Mouse (Mus musculus): ENCODE measurements at regions not wholly inside any gene's neighbourhood (a gene's known extent, or its start where the extent isn't known, plus 50 kb on each side); places are given as distances from the start of the nearest gene placed in this dataset.

DNA sequence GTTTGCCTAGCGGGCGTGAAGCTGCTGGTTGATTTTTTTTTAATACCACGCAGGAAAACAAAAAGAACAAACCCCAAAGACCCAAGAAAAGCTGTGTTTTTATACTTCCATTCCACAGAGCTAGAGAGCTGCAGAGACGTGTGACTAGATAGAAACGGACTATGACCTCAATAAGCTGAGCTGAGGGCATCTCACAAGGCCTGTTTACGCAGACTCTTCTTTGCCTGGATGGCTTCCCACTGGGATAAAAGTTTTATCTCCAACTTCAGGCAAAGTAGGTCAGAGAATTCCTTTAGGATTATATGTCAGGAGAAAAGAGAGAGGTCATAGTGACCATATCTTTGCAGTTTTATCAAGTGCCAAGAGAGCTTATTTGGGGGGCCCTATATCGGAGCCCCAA is 199.4 kb downstream of the Mreg start:
- no peak for ATAC-seq (replicated peaks)
- no peaks in the 10 kb centered on the region for H3K4me1 ChIP-seq
- H3K27me3 ChIP-seq, result no peaks in the 10 kb centered on the region
- WGBS, result 73% methylated on average over 7 of the region's 7 CpGs
- no peak overlapping the region for H3K4me3 ChIP-seq
- H3K9me3 ChIP-seq, result no peaks in the 10 kb centered on the region
- H3K4me2 ChIP-seq (replicated peaks), result no peak overlapping the region
- H3K9ac ChIP-seq (replicated peaks), result no peak overlapping the region
- H3K36me3 ChIP-seq, result no peaks in the 10 kb centered on the region
- no peak overlapping the region for H3K27ac ChIP-seq (replicated peaks)

- Histone ChIP-seq H3K27me3 (no peaks in the 10 kb centered on the region), H3K27ac (replicated peaks) (no peak overlapping the region), H3K4me3 (no peak overlapping the region), H3K36me3 (no peaks in the 10 kb centered on the region), H3K9ac (replicated peaks) (no peak overlapping the region), H3K9me3 (no peaks in the 10 kb centered on the region), H3K4me2 (replicated peaks) (no peak overlapping the region), H3K4me1 (peaks cover 7% of the 10 kb centered on the region; the same call in 1 of the 2 replicates)
- no peak for ATAC-seq (replicated peaks)
- WGBS, result 56% methylated on average over 7 of the region's 7 CpGs
Observed at GRCm38 (mm10) chr1:72009270-72009928, 202.7 kb downstream of the Mreg start.

DNA sequence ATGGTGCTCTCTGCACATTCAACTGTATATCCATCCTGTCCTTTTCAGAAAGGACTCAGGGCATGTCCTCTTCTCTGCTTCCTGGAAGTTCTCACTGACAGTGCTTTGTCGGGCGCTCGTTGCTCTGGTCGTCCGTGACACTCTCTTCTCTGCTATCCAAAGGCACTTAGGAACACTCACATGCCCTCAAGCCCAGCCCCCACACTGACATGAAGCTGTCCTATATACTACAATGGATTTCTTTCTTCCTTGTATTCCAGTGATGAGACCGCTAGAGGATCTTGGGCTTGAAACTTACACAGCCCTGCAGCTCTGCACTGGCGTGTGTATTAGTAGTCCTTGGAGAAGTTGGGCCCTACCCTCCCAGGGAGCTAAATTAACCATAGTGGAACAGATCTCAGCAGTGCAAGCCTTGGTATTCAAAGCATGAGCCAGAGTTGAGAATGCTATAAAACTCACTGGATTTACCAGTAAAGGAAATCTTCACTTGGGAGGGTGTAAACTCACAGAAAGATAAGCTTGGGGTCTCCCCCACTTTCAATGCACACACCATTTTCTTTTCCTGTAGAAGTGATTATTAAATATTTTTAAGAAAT is 205.3 kb downstream of the Mreg start:
- Histone ChIP-seq H3K4me2 (replicated peaks) (no peak overlapping the region), H3K9ac (replicated peaks) (no peak overlapping the region), H3K27ac (replicated peaks) (no peak overlapping the region), H3K4me3 (no peak overlapping the region), H3K36me3 (no peaks in the 10 kb centered on the region), H3K9me3 (no peaks in the 10 kb centered on the region), H3K27me3 (no peaks in the 10 kb centered on the region), H3K4me1 (peaks cover 7% of the 10 kb centered on the region; the same call in 1 of the 2 replicates)
- no peak for ATAC-seq (replicated peaks)
- WGBS, result 77% methylated on average over 7 of the region's 7 CpGs

GRCm38 (mm10) chr1:72005956-72006355 is 206.2 kb downstream of the Mreg start:
- WGBS, result 37% methylated on average over 8 of the region's 8 CpGs
- peaks cover 7% of the 10 kb centered on the region; the same call in 1 of the 2 replicates for H3K4me1 ChIP-seq
- H3K27me3 ChIP-seq, result no peaks in the 10 kb centered on the region
- H3K9me3 ChIP-seq, result no peaks in the 10 kb centered on the region
- H3K36me3 ChIP-seq, result no peaks in the 10 kb centered on the region
- H3K9ac ChIP-seq (replicated peaks), result no peak overlapping the region
- no peak overlapping the region for H3K4me2 ChIP-seq (replicated peaks)
- H3K27ac ChIP-seq (replicated peaks), result no peak overlapping the region
- ATAC-seq (replicated peaks), result peak; percentile 49; the same call in 1 of the 2 replicates
- H3K4me3 ChIP-seq, result no peak overlapping the region

GRCm38 (mm10) chr1:72005550-72005949 is 206.6 kb downstream of the Mreg start:
- Histone ChIP-seq H3K9ac (replicated peaks) (no peak overlapping the region), H3K36me3 (no peaks in the 10 kb centered on the region), H3K4me1 (peaks cover 7% of the 10 kb centered on the region; the same call in 1 of the 2 replicates), H3K9me3 (no peaks in the 10 kb centered on the region), H3K4me3 (no peak overlapping the region), H3K27me3 (no peaks in the 10 kb centered on the region), H3K4me2 (replicated peaks) (no peak overlapping the region), H3K27ac (replicated peaks) (no peak overlapping the region)
- peak; percentile 70 for ATAC-seq (replicated peaks)
- 45% methylated on average over 7 of the region's 7 CpGs for WGBS

DNA sequence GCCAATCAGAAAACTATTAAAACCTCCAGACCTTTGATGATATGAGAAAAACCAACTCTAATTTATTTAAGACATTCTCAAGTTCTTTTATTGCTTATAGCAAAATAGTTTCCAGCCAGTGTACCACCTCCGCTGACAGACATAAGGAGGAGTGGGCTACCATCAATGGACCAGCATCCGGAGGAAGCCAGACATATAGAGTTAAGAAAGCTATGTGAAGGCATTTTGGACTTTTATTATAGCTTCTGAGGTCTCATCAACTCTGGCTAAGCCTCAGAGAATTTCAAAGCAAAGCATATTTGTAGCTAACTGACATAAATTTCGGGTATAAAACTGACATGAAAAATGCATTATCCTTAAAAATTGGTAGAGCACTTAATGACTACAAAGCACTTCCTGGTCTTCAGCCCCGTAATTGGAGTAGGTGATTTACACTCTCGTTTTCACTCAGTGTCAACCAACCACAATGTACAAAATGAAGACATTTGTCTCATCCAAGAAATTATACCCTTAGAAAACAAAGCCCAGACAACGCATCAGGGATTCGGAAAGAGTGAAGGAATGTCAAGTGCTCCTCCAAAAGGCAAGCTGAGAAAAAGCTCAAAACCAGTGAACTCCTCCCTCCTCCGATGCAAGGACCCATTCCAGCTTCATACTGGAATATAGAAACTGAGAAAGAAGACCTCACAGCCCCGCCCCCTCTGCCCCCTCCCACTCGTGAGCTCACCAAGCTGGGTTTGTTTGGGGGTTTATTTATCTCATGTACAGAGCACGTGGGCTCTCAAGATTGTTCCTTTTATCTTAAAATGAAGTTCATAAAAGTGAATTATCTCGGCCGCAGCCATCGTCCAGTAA is 208.5 kb downstream of the Mreg start:
- no peak for ATAC-seq (replicated peaks)
- no peaks in the 10 kb centered on the region for H3K9me3 ChIP-seq
- no peak overlapping the region for H3K4me2 ChIP-seq (replicated peaks)
- H3K27ac ChIP-seq (replicated peaks), result no peak overlapping the region
- H3K36me3 ChIP-seq, result no peaks in the 10 kb centered on the region
- 85% methylated on average over 14 of the region's 14 CpGs for WGBS
- H3K27me3 ChIP-seq, result no peaks in the 10 kb centered on the region
- H3K4me1 ChIP-seq, result peaks cover 7% of the 10 kb centered on the region; the same call in 1 of the 2 replicates
- H3K9ac ChIP-seq (replicated peaks), result no peak overlapping the region
- H3K4me3 ChIP-seq, result no peak overlapping the region

DNA sequence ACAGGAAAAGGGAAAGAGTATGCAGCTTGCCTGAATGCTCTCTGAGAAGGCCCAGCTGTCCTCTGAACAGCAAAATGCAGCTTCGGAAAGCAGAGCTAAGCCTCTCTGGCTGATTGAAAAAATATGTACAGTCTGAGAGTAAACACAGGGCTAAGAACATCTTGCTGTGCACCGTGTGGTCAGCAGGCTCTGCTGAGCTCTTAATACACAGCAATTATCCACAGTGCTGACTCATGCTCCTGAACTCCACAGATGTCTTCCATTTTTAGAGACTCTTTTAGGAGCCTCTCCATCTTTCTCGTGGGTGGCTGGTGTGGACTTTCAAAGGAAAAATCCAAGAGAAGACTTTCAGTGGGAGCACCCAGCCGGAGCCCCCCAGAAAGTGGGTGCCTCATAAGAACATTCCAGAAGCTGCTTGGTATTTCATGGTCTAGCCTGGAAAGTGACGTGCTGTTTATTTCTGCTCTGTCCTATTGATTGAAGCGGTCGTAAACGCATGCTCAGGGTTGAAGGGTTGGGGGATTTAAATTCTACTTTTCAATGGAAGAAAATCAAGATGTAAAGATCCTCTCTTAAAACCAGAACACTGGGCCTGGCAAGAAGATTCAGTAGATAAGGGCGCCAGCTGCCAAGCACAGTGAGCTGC is 209.5 kb downstream of the Mreg start:
- Histone ChIP-seq H3K27me3 (no peaks in the 10 kb centered on the region), H3K4me3 (no peak overlapping the region), H3K27ac (replicated peaks) (no peak overlapping the region), H3K9me3 (no peaks in the 10 kb centered on the region), H3K4me2 (replicated peaks) (no peak overlapping the region), H3K4me1 (peaks cover 7% of the 10 kb centered on the region; the same call in 1 of the 2 replicates), H3K36me3 (no peaks in the 10 kb centered on the region), H3K9ac (replicated peaks) (no peak overlapping the region)
- WGBS, result 80% methylated on average over 9 of the region's 9 CpGs
- ATAC-seq (replicated peaks), result no peak

- ATAC-seq (replicated peaks), result no peak
- WGBS, result 87% methylated on average over 2 of the region's 2 CpGs
Observed at GRCm38 (mm10) chr1:72000741-72001140, 211.4 kb downstream of the Mreg start.

GRCm38 (mm10) chr1:71996828-71997227 is 215.3 kb downstream of the Mreg start:
- ATAC-seq (replicated peaks), result no peak
- Histone ChIP-seq H3K27me3 (no peaks in the 10 kb centered on the region), H3K9ac (replicated peaks) (no peak overlapping the region), H3K36me3 (no peaks in the 10 kb centered on the region), H3K9me3 (no peaks in the 10 kb centered on the region), H3K27ac (replicated peaks) (no peak overlapping the region), H3K4me3 (no peak overlapping the region), H3K4me2 (replicated peaks) (no peak overlapping the region), H3K4me1 (no peaks in the 10 kb centered on the region)
- 79% methylated on average over 2 of the region's 2 CpGs for WGBS

More at GRCm38 (mm10) chr1:72000741-72001140, 211.4 kb downstream of the Mreg start:
- Histone ChIP-seq H3K4me2 (replicated peaks) (no peak overlapping the region), H3K36me3 (no peaks in the 10 kb centered on the region), H3K4me1 (peaks cover 4% of the 10 kb centered on the region; the same call in 1 of the 2 replicates), H3K9ac (replicated peaks) (no peak overlapping the region), H3K27ac (replicated peaks) (no peak overlapping the region), H3K27me3 (no peaks in the 10 kb centered on the region), H3K9me3 (no peaks in the 10 kb centered on the region), H3K4me3 (no peak overlapping the region)

GRCm38 (mm10) chr1:71996234-71996619 is 215.9 kb downstream of the Mreg start:
- no peak overlapping the region for H3K9ac ChIP-seq (replicated peaks)
- no peaks in the 10 kb centered on the region for H3K9me3 ChIP-seq
- H3K27me3 ChIP-seq, result no peaks in the 10 kb centered on the region
- H3K4me2 ChIP-seq (replicated peaks), result no peak overlapping the region
- no peak overlapping the region for H3K4me3 ChIP-seq
- ATAC-seq (replicated peaks), result no peak
- H3K27ac ChIP-seq (replicated peaks), result no peak overlapping the region
- 61% methylated on average over 7 of the region's 7 CpGs for WGBS
- H3K36me3 ChIP-seq, result no peaks in the 10 kb centered on the region
- no peaks in the 10 kb centered on the region for H3K4me1 ChIP-seq

- Histone ChIP-seq H3K4me3 (no peak overlapping the region), H3K9me3 (no peaks in the 10 kb centered on the region), H3K27me3 (no peaks in the 10 kb centered on the region), H3K4me1 (no peaks in the 10 kb centered on the region), H3K36me3 (no peaks in the 10 kb centered on the region), H3K27ac (replicated peaks) (no peak overlapping the region), H3K9ac (replicated peaks) (no peak overlapping the region), H3K4me2 (replicated peaks) (no peak overlapping the region)
- ATAC-seq (replicated peaks), result no peak
- 31% methylated on average over 16 of the region's 16 CpGs for whole genome bisulfite sequencing
Observed at GRCm38 (mm10) chr1:71995573-71996233, 216.4 kb downstream of the Mreg start.

Data from forebrain, embryonic 15.5 days (tissue).